Mouse (Mus musculus) gastrocnemius, postnatal 4 days (tissue): ENCODE results near the gene Zfp398. TPM values are rescaled to one million over a fixed set of nuclear protein-coding genes. Genes with fewer than 3 reads are reported as not detected.

Source experiments
- DNase-seq, 2 experiments: peaks; one replicate each; pipeline ENCODE4 v3.0.0; 2021 to 2022; ENCODE audit warnings: low spot score in 2 of 2, mixed read lengths in 2 of 2
- microRNA-seq: library from miRNA; unstranded; fragments of <30 nt; microRNA quantifications from one replicate; pipeline ENCODE4 v1.2.0, GENCODE M21; 2021
- total RNA-seq, 2 experiments: library from RNA; stranded (reverse); gene quantifications; 2 replicates each; pipeline ENCODE4 v1.2.3; 2021

The Zfp398 gene
- total RNA-seq, 2 experiments from 2014 or later, result 7.5 to 8.8 TPM

DNA sequence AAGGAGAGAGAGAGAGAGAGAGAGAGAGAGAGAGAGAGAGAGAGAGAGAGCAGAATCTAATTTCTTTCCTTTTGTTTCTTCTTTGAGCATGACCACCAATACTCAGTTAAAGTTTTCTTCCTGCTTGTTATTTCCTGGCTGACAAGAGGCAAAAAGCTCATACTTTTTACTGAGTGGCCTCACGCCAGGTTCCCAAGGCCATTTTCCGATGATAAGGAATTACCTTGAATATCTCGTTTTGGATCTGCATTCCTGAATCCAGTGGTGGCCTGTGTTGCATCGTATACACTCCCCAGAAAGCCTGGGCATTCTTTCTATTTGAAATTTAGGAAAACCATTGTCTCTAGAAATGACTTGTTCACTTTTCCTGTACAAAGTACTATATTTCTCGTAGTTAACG, 64.0 kb downstream of the Zfp398 start:
- DNase-seq, result no peak

DNA sequence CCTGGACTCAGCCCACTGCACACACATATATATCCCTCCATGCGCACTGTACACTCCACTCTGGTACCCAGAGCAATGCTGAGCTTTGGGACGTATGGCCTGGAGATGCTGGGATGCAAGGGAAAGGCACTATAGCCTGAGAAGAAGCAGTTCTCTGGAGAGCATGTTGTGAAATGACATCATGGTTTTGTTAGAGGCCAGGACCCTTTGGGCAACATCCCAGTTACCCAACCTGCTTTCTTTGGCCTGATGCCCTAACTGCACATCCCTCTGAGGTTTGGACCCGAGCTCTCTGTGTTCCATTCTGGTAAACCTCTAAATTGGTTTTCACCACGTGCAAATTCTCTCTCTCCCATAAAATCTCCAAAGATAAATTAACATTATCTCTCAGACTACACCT, 68.1 kb downstream of the Zfp398 start:
- DNase-seq, result no peak

GRCm38 (mm10) chr6:47904361-47904760, 68.9 kb downstream of the Zfp398 start:
- no peak for DNase-seq

- no peak for DNase-seq
Observed at GRCm38 (mm10) chr6:47904917-47905695, 69.6 kb downstream of the Zfp398 start.

DNA sequence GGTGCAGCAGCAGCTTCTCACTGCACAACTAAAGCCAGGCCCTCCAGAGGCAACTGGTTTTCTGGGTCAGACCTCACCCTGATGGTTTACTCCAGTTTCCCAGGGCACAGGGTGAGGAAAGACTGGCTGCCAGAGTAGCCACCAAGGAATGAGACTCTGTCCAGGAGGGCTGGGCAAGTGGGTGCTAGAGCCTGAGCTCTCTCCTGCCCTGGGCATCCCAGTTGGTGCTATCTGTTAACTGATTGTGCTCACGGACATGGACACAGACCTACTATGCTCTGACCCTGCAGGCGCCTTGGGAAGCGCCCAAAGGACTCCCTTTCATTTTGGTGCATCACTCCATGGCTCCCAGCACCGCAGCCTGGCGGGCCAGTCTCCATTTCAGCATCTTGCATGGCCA, 70.9 kb downstream of the Zfp398 start:
- no peak for DNase-seq

DNA sequence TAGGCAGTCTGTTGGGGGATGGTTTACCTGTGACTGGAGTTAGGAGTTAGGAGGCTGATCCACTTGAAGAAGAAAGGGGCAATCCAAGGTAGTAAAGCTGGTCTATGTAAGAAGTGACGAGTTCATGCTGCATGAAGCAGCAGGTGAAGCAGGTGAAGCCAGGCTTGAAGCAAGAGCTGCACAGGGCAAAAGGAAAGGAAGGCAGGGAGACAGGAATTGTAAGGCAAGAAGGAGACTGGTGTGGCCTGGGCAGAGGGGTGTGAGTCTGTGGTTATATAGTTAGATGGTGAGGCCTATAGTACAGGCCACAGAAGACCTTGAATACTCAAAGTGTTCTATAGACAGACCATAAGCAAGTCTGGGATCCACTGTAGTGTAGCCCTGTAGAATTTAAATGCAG, 73.5 kb downstream of the Zfp398 start:
- no peak for DNase-seq

GRCm38 (mm10) chr6:47911650-47912049, 76.2 kb downstream of the Zfp398 start:
- DNase-seq, result no peak

DNA sequence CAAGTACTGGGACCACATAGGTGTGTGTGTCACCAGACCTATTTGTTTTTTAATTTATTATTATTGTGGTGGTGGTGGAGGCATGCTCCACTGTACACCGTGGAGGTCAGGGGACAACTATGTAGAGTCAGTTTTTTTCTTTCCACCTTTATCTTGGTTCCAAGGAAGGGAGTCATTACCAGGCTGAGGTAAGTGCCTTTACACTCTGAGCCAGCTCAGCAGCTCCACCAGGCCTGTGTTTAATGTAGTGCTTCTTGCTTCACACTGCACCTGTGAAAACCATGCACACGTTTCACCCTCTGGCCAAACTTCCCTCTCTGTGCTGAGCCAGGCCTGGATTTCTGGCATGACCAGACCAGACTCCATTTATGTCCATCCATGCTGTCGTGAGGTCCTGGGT, 77.5 kb downstream of the Zfp398 start:
- DNase-seq, result no peak

GRCm38 (mm10) chr6:47917051-47917450, 81.6 kb downstream of the Zfp398 start:
- DNase-seq, result no peak

DNA sequence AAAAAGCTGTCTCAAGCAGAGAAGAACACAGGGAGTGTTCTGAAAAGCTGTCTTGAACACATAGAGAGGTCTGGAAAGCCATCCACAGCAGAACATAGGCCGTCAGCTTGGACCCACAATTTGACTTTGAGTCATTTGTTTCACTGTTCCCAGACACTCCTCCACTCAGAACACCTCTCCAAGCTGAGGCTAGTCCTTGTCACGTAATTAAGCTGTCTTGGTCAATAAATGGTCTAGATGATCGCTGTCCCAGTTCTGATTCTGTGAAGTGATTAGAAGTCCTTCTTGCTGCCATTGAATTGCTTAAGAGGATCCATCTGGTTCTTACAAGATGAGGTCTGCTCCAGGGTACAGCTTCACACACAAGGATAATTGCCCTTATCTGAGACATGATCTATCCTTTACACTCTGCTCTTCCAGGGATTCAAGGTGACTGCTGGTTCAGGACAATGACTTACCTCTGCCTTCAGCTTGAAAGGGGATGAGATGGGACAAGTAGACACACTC, 83.4 kb downstream of the Zfp398 start:
- DNase-seq, result no peak

GRCm38 (mm10) chr6:47919646-47920446, 84.4 kb downstream of the Zfp398 start:
- no peak for DNase-seq

DNA sequence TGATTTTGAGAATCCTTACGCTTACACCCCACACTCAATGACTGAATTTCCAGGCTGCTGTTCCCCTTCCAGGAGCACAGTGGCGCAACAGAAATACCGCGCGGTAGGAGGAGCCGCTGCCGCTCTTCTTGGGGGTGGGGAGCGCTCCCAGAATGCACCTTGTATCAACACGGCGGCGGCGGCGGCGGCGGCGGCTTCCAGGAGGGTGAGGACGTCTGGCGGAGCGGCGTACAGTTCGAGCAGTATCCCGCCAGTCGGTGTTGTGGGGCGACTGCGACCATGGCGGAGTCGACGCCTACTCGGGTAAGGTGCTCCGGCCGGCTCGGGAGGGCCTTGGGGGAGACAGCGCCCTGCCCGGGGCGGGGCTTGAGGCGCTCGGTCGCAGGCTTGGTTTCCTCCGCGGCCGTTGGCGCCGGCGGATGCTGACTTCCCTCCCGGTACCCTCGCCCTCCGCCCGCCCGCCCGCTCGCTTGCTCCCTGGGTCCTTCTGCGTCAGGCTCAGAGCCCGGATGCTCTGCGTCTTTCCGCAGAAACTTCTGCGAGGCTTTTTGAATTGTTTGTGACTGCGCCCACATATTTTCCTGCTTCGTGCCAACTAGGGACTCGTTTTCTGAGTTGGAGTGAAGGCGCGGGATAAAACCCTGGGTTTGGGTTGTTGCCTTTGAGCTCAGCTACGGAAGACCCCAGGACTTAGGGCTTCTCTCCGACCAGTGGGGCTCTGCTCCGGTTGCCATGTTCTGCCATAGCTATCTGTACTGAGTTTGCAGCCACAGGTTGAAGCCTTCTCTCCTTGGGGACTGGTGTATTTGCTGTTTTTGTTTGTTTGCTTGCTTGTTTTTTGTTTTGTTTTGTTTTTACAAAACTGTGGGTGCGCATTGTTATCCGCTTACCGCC, 85.2 kb downstream of the Zfp398 start, which contains the start of gene Zfp212:
Gene Zfp212, plus strand, starts transcription at position 30 of the 894 bp plus-strand sequence.
- DNase-seq, result peak; percentile 59 to 85

Small RNA genes within 50 kb of the gene (microRNA-seq; reads per million reads assigned to microRNA genes)
- gene Mir704, result not detected

Other genes with a start within 250 kb of the Zfp398 start
- gene Ezh2, start 240.3 kb upstream of the Zfp398 start, total RNA-seq, result 10 to 100 TPM; 44.7 to 51.0 TPM
- gene Pdia4, start 22.2 kb upstream of the Zfp398 start, total RNA-seq, result 10 to 100 TPM; 60.3 to 64.3 TPM
- gene Zfp786, start 4.8 kb upstream of the Zfp398 start, total RNA-seq, result 1 to 10 TPM; 1.0 to 1.3 TPM
- 10 to 100 TPM; 14.2 to 15.2 TPM for gene Zfp282, start 41.5 kb downstream of the Zfp398 start, total RNA-seq
- gene Zfp212, start 84.8 kb downstream of the Zfp398 start, total RNA-seq, result 10 to 100 TPM; 13.0 to 14.5 TPM
- 1 to 10 TPM; 5.5 to 8.0 TPM for gene Zfp956, start 117.7 kb downstream of the Zfp398 start, total RNA-seq
- gene Zfp777, start 213.2 kb downstream of the Zfp398 start, total RNA-seq, result 10 to 100 TPM; 25.8 to 26.4 TPM